Comparison of ENCODE assay signal across 17 mouse cellular contexts in genomic region chr2:28495801-28496595, GRCm38 (mm10). TPM values are rescaled to one million over a fixed set of nuclear protein-coding genes. Genes with fewer than 3 reads are reported as not detected.
DNase-seq lines count a peak whose midpoint lies in the region; ATAC-seq and TF ChIP-seq lines count a peak whose summit lies in the region.
"Had no signal": no experiment of that assay in that cellular context is flagged by ENCODE, and none has a peak within 500 bp of the region (broad histone marks: within the 10 kb centered on the region; RNA-seq: fewer than 3 reads in every experiment).

No protein-coding gene starts in this region.

- DNase-seq in kidney, adult 2 months = no peak
- no peak for DNase-seq in kidney, adult 18-20 months
- DNase-seq in lung, embryonic 14.5 days = peak; percentile 36
- no peak for DNase-seq in lung, adult 2 months
- no peak for DNase-seq in frontal cortex, postnatal 25 days (ENCODE audit: low spot score in 2 of 2)
- DNase-seq: cerebellum, adult 11-12 months had no signal

- no peak overlapping the region for H3K9ac ChIP-seq in lung, embryonic 14.5 days
- H3K9ac ChIP-seq in intestine, embryonic 15.5 days = no peak overlapping the region
- H3K9ac ChIP-seq: embryonic facial prominence, embryonic 13.5 days; forebrain, embryonic 12.5 days; heart, embryonic 15.5 days; hindbrain, embryonic 13.5 days had no signal

- H3K4me1 ChIP-seq in kidney, adult 2 months (ENCODE audit: control insufficient read depth, insufficient read depth, low read length) = no peaks in the 10 kb centered on the region
- H3K4me1 ChIP-seq in lung, embryonic 14.5 days (ENCODE audit: insufficient read depth) = 0 out of 2 replicates have a peak, but pooled peaks cover 9% of the 10 kb centered on the region
- H3K4me1 ChIP-seq in lung, adult 2 months (ENCODE audit: control insufficient read depth, insufficient read depth, low read length) = 0 out of 2 replicates have a peak, but pooled peaks cover 3% of the 10 kb centered on the region
- peaks cover 18% of the 10 kb centered on the region; the same call in 1 of the 2 replicates for H3K4me1 ChIP-seq in intestine, embryonic 15.5 days (replicated peaks)
- peaks cover 13% of the 10 kb centered on the region for H3K4me1 ChIP-seq in small intestine, adult 2 months (ENCODE audit: control insufficient read depth, insufficient read depth, insufficient read length, low read length)
- H3K4me1 ChIP-seq: embryonic facial prominence, embryonic 13.5 days; forebrain, embryonic 12.5 days; heart, embryonic 15.5 days; hindbrain, embryonic 13.5 days; midbrain, embryonic 10.5 days had no signal

- peak overlapping the region; percentile 24; the same call in 1 of the 2 replicates for H3K4me2 ChIP-seq in lung, embryonic 14.5 days
- H3K4me2 ChIP-seq in intestine, embryonic 15.5 days (replicated peaks) = peak overlapping the region; percentile 20; the same call in 1 of the 2 replicates
- H3K4me2 ChIP-seq: embryonic facial prominence, embryonic 13.5 days; forebrain, embryonic 12.5 days; hindbrain, embryonic 13.5 days; liver, embryonic 11.5 days had no signal

- 71% methylated on average over 16 of the region's 16 CpGs for WGBS in kidney, adult 2 months
- 70% methylated on average over 16 of the region's 16 CpGs for WGBS in lung, embryonic 14.5 days
- 79% methylated on average over 16 of the region's 16 CpGs for WGBS in lung, adult 2 months
- 78% methylated on average over 16 of the region's 16 CpGs for WGBS in intestine, embryonic 15.5 days
- WGBS in small intestine, adult 2 months = 84% methylated on average over 16 of the region's 16 CpGs

- ATAC-seq in lung, embryonic 14.5 days (ENCODE audit: insufficient read depth) = no peak
- ATAC-seq in intestine, embryonic 15.5 days = 0 out of 2 replicates have a peak, but pooled peaks have one; percentile 8
- ATAC-seq in cerebellum, adult (ENCODE audit: insufficient number of reproducible peaks, low FRiP score, low TSS enrichment) = no peak

- TF ChIP-seq POLR2A in kidney, adult 2 months (IDR thresholded peaks at IDR 0.05; ENCODE audit: low read depth, low read length) = no peak
- no peak for TF ChIP-seq POLR2A in lung, adult 2 months (IDR thresholded peaks at IDR 0.05; ENCODE audit: borderline replicate concordance, extremely low read depth, low read depth, low read length)
- TF ChIP-seq POLR2A in small intestine, adult 2 months (IDR thresholded peaks at IDR 0.05; ENCODE audit: low read depth, low read length) = no peak

- H3K27me3 ChIP-seq in kidney, adult 2 months (replicated peaks; ENCODE audit: control insufficient read depth, insufficient read depth, low read length) = no peaks in the 10 kb centered on the region
- no peaks in the 10 kb centered on the region for H3K27me3 ChIP-seq in lung, embryonic 14.5 days (ENCODE audit: insufficient read depth, low read length)
- H3K27me3 ChIP-seq in intestine, embryonic 15.5 days (replicated peaks) = no peaks in the 10 kb centered on the region
- H3K27me3 ChIP-seq in small intestine, adult 2 months (ENCODE audit: control insufficient read depth, insufficient read depth, low read length) = no peaks in the 10 kb centered on the region
- H3K27me3 ChIP-seq: embryonic facial prominence, embryonic 13.5 days; forebrain, embryonic 12.5 days; heart, embryonic 15.5 days; hindbrain, embryonic 13.5 days had no signal

- no peaks in the 10 kb centered on the region for H3K36me3 ChIP-seq in kidney, adult 2 months (ENCODE audit: control insufficient read depth, insufficient read depth, low read length)
- H3K36me3 ChIP-seq in lung, embryonic 14.5 days (ENCODE audit: insufficient read depth) = no peaks in the 10 kb centered on the region
- no peaks in the 10 kb centered on the region for H3K36me3 ChIP-seq in intestine, embryonic 15.5 days
- H3K36me3 ChIP-seq in small intestine, adult 2 months (ENCODE audit: control insufficient read depth, insufficient read depth, low read length) = no peaks in the 10 kb centered on the region
- H3K36me3 ChIP-seq: embryonic facial prominence, embryonic 13.5 days; forebrain, embryonic 12.5 days; G1E; heart, embryonic 15.5 days; hindbrain, embryonic 13.5 days; midbrain, embryonic 10.5 days had no signal

- peak overlapping the region; percentile 51 for H3K4me3 ChIP-seq in kidney, adult 2 months (ENCODE audit: insufficient read depth, low read depth, low read length)
- H3K4me3 ChIP-seq in lung, embryonic 14.5 days (ENCODE audit: low read depth, low read length) = no peak overlapping the region
- no peak overlapping the region for H3K4me3 ChIP-seq in lung, adult 2 months (replicated peaks; ENCODE audit: extremely low read depth, low read depth, low read length)
- no peak overlapping the region for H3K4me3 ChIP-seq in intestine, embryonic 15.5 days (replicated peaks)
- H3K4me3 ChIP-seq in small intestine, adult 2 months (ENCODE audit: low read depth, low read length) = peak overlapping the region; percentile 26
- H3K4me3 ChIP-seq: embryonic facial prominence, embryonic 13.5 days; forebrain, embryonic 12.5 days; heart, embryonic 15.5 days; hindbrain, embryonic 13.5 days; midbrain, embryonic 10.5 days had no signal

- TF ChIP-seq CTCF in kidney, adult 2 months (conservative IDR thresholded peaks at IDR 0.05; ENCODE audit: insufficient read depth, insufficient read length, low read depth, low read length) = no peak
- TF ChIP-seq CTCF in lung, embryonic 14.5 days (IDR thresholded peaks at IDR 0.05; ENCODE audit: low read depth) = no peak
- TF ChIP-seq CTCF in lung, adult 2 months (IDR thresholded peaks at IDR 0.05; ENCODE audit: insufficient read depth, low read length) = no peak
- no peak for TF ChIP-seq CTCF in small intestine, adult 2 months (IDR thresholded peaks at IDR 0.05; ENCODE audit: extremely low read depth, insufficient read length, insufficient replicate concordance, low read depth, low read length)

- H3K9me3 ChIP-seq in lung, embryonic 14.5 days (ENCODE audit: low read depth, low read length) = no peaks in the 10 kb centered on the region
- no peaks in the 10 kb centered on the region for H3K9me3 ChIP-seq in intestine, embryonic 15.5 days
- H3K9me3 ChIP-seq: embryonic facial prominence, embryonic 13.5 days; forebrain, embryonic 12.5 days; G1E; heart, embryonic 15.5 days; hindbrain, embryonic 13.5 days; midbrain, embryonic 10.5 days had no signal

- no peak overlapping the region for H3K27ac ChIP-seq in kidney, adult 2 months (ENCODE audit: insufficient read depth, low read depth, low read length)
- peak overlapping the region; percentile 66; the same call in 1 of the 2 replicates for H3K27ac ChIP-seq in lung, embryonic 14.5 days (ENCODE audit: low read depth)
- H3K27ac ChIP-seq in intestine, embryonic 15.5 days = peak overlapping the region; percentile 75
- no peak overlapping the region for H3K27ac ChIP-seq in small intestine, adult 2 months (ENCODE audit: insufficient read depth, low read depth, low read length)
- H3K27ac ChIP-seq: embryonic facial prominence, embryonic 13.5 days; forebrain, embryonic 12.5 days; heart, embryonic 15.5 days; hindbrain, embryonic 13.5 days; midbrain, embryonic 10.5 days had no signal

RNA-seq across cellular contexts. Expression of gene Gbgt1, which starts 0.7 kb away (rescaled TPM):
- 1.2 and 1.3 TPM in 2 replicates for polyA plus RNA-seq in kidney, adult 2 months (2012; rRNA removed)
- polyA plus RNA-seq in lung, embryonic 14.5 days (2014; fragmentation: Nextera tagmentation; extraction: Ambion mirVana) = 0.41 and 0.76 TPM in 2 replicates
- polyA plus RNA-seq in lung, adult 2 months (2012; rRNA removed) = 5.1 and 5.6 TPM in 2 replicates
- polyA plus RNA-seq in intestine, embryonic 15.5 days (2015; fragmentation: Nextera tagmentation; extraction: Ambion mirVana) = 3.7 and 4.0 TPM in 2 replicates
- 4.7 and 4.8 TPM in 2 replicates for polyA plus RNA-seq in small intestine, adult 2 months (2012; rRNA removed)
- polyA plus RNA-seq: G1E; midbrain, embryonic 10.5 days had no signal

RNA-seq across cellular contexts. Expression of gene Gm10134, which starts 9.9 kb away (rescaled TPM):
- 0.33 TPM in 1 of 2 replicates, not detected in the other for polyA plus RNA-seq in kidney, adult 2 months (2012; rRNA removed)
- polyA plus RNA-seq in lung, embryonic 14.5 days (2014; fragmentation: Nextera tagmentation; extraction: Ambion mirVana) = 1.2 and 2.4 TPM in 2 replicates
- 1.1 TPM in 2 replicates for polyA plus RNA-seq in lung, adult 2 months (2012; rRNA removed)
- 11.8 and 11.9 TPM in 2 replicates for polyA plus RNA-seq in intestine, embryonic 15.5 days (2015; fragmentation: Nextera tagmentation; extraction: Ambion mirVana)
- polyA plus RNA-seq in small intestine, adult 2 months (2012; rRNA removed) = 0.57 TPM in 1 of 2 replicates, not detected in the other
- polyA plus RNA-seq: embryonic facial prominence, embryonic 13.5 days; G1E had no signal

RNA-seq across cellular contexts. Expression of gene Ralgds, which starts 16.9 kb away (rescaled TPM):
- 24.6 and 32.3 TPM in 2 replicates for polyA plus RNA-seq in kidney, adult 2 months (2012; rRNA removed)
- polyA plus RNA-seq in lung, embryonic 14.5 days (2014; fragmentation: Nextera tagmentation; extraction: Ambion mirVana) = 34.3 and 34.7 TPM in 2 replicates
- polyA plus RNA-seq in lung, adult 2 months (2012; rRNA removed) = 83.5 and 84.1 TPM in 2 replicates
- polyA plus RNA-seq in intestine, embryonic 15.5 days (2015; fragmentation: Nextera tagmentation; extraction: Ambion mirVana) = 27.9 and 28.3 TPM in 2 replicates
- 51.2 and 110 TPM in 2 replicates for polyA plus RNA-seq in small intestine, adult 2 months (2012; rRNA removed)

RNA-seq across cellular contexts. Expression of gene Mrps2, which starts 28.1 kb away (rescaled TPM):
- 65.7 and 72.7 TPM in 2 replicates for polyA plus RNA-seq in kidney, adult 2 months (2012; rRNA removed)
- polyA plus RNA-seq in lung, embryonic 14.5 days (2014; fragmentation: Nextera tagmentation; extraction: Ambion mirVana) = 58.5 and 59.9 TPM in 2 replicates
- 22.2 and 25.1 TPM in 2 replicates for polyA plus RNA-seq in lung, adult 2 months (2012; rRNA removed)
- 62.4 and 66.0 TPM in 2 replicates for polyA plus RNA-seq in intestine, embryonic 15.5 days (2015; fragmentation: Nextera tagmentation; extraction: Ambion mirVana)
- polyA plus RNA-seq in small intestine, adult 2 months (2012; rRNA removed) = 16.4 and 21.0 TPM in 2 replicates

RNA-seq across cellular contexts. Expression of gene 1700007K13Rik, which starts 29.9 kb away (rescaled TPM):
- polyA plus RNA-seq in kidney, adult 2 months (2012; rRNA removed) = 0.86 and 1.3 TPM in 2 replicates
- 1.3 TPM in 1 of 2 replicates, not detected in the other for polyA plus RNA-seq in lung, embryonic 14.5 days (2014; fragmentation: Nextera tagmentation; extraction: Ambion mirVana)
- 7.4 and 10.5 TPM in 2 replicates for polyA plus RNA-seq in lung, adult 2 months (2012; rRNA removed)
- polyA plus RNA-seq in intestine, embryonic 15.5 days (2015; fragmentation: Nextera tagmentation; extraction: Ambion mirVana) = not detected in 2 replicates
- polyA plus RNA-seq in small intestine, adult 2 months (2012; rRNA removed) = not detected in 2 replicates
- polyA plus RNA-seq: adrenal gland, adult 2 months had no signal

Comparison
In these comparisons a context has a peak if more than half of its experiments do, and no peak if none do; other contexts are left out.
1. H3K27ac ChIP-seq: peak in lung, embryonic 14.5 days (single experiment) and intestine, embryonic 15.5 days (single experiment); none in kidney, adult 2 months (single experiment) and small intestine, adult 2 months (single experiment).
2. H3K4me3 ChIP-seq: peak in kidney, adult 2 months (single experiment) and small intestine, adult 2 months (single experiment); none in lung, embryonic 14.5 days (single experiment), lung, adult 2 months (single experiment) and intestine, embryonic 15.5 days (single experiment).